Mouse (Mus musculus) spleen, adult 2 months (tissue): Measurements from ENCODE around the gene Fndc11.

ENCODE experiments used
- CTCF ChIP-seq: fragments of 200-500 bp; IDR thresholded peaks from 2 replicates; pipeline ENCODE4 v1.5.1; 2011; ENCODE audit warnings: mild to moderate bottlenecking, inconsistent platforms; ENCODE audit not compliant: insufficient read depth, insufficient read length, insufficient replicate concordance; ENCODE audit errors: extremely low read depth
- POLR2A ChIP-seq: fragments of 200-500 bp; IDR thresholded peaks from 2 replicates; pipeline ENCODE4 v1.6.1; 2011; ENCODE audit warnings: low read depth, low read length, inconsistent platforms

- TF ChIP-seq POLR2A: no peak
- no peak for TF ChIP-seq CTCF
These were observed 38.9 kb upstream of the Fndc11 start for GRCm38 (mm10) chr2:181180898-181181297.
